Mouse (Mus musculus) thymus, adult 2 months (tissue): ENCODE measurements at regions not wholly inside any gene's neighbourhood (a gene's known extent, or its start where the extent isn't known, plus 50 kb on each side); places are given as distances from the start of the nearest gene placed in this dataset.

Experiments used
- DNase-seq: peaks from one replicate; pipeline ENCODE4 v3.0.0; 2021
- H3K27ac ChIP-seq: fragments of 200-500 bp; 2 replicates; pipeline ENCODE4 v1.5.1; 2012; ENCODE audit warnings: low read length, control low read depth; ENCODE audit not compliant: control insufficient read depth, insufficient read depth
- H3K27me3 ChIP-seq: fragments of 200-500 bp; 2 replicates; pipeline ENCODE4 v1.6.1; 2012; ENCODE audit warnings: mild to moderate bottlenecking, low read length, moderate library complexity, mixed read lengths; ENCODE audit not compliant: control insufficient read depth, insufficient read depth
- H3K36me3 ChIP-seq: fragments of 200-500 bp; 2 replicates; pipeline ENCODE4 v1.6.1; 2012; ENCODE audit warnings: mild to moderate bottlenecking, low read length, moderate library complexity; ENCODE audit not compliant: control insufficient read depth, insufficient read depth
- H3K4me1 ChIP-seq: fragments of 200-500 bp; replicated peaks from 2 replicates; pipeline ENCODE4 v1.6.1; 2012; ENCODE audit warnings: low read length; ENCODE audit not compliant: control insufficient read depth, insufficient read depth
- H3K4me3 ChIP-seq: fragments of 200-500 bp; 2 replicates; pipeline ENCODE4 v1.5.1; 2012; ENCODE audit warnings: mild to moderate bottlenecking, low read length, control low read depth, moderate library complexity; ENCODE audit not compliant: control insufficient read depth, insufficient read depth
- CTCF ChIP-seq: fragments of 200-500 bp; IDR thresholded peaks from 2 replicates; pipeline ENCODE4 v1.5.1; 2012; ENCODE audit warnings: mild to moderate bottlenecking, control low read depth, low read length, moderate library complexity, borderline replicate concordance; ENCODE audit not compliant: control insufficient read depth, poor library complexity, insufficient read depth; ENCODE audit errors: extremely low read depth
- POLR2A ChIP-seq: fragments of 200-500 bp; IDR thresholded peaks from 2 replicates; pipeline ENCODE4 v1.6.1; 2012; ENCODE audit warnings: mild to moderate bottlenecking, low read length, control low read depth, moderate library complexity; ENCODE audit not compliant: control insufficient read depth, poor library complexity, insufficient read depth; ENCODE audit errors: extremely low read depth
- WGBS: fragments of 180-500 bp; shearing (Covaris S2); methylation state at CpG from one replicate; pipeline ENCODE4 v1.1.7; 2018; 5-methylcytosine and 5-hydroxymethylcytosine counted together

GRCm38 (mm10) chr10:67339371-67339929 is 54.3 kb upstream of the Nrbf2 start:
- 86% methylated on average over 10 of the region's 10 CpGs for WGBS
- Histone ChIP-seq H3K27me3 (no peaks in the 10 kb centered on the region), H3K36me3 (no peaks in the 10 kb centered on the region)

GRCm38 (mm10) chr10:67344722-67345121 is 59.6 kb upstream of the Nrbf2 start:
- H3K27me3 ChIP-seq: no peaks in the 10 kb centered on the region
- no peak overlapping the region for H3K4me3 ChIP-seq
- TF ChIP-seq CTCF (no peak), POLR2A (no peak)
- H3K4me1 ChIP-seq: no peaks in the 10 kb centered on the region
- 95% methylated on average over 4 of the region's 4 CpGs for WGBS
- H3K27ac ChIP-seq: no peak overlapping the region
- no peak for DNase-seq
- H3K36me3 ChIP-seq: no peaks in the 10 kb centered on the region

More at GRCm38 (mm10) chr10:67339371-67339929, 54.3 kb upstream of the Nrbf2 start:
- DNase-seq: no peak
- Histone ChIP-seq H3K27ac (no peak overlapping the region), H3K4me3 (no peak overlapping the region), H3K4me1 (no peaks in the 10 kb centered on the region)
- TF ChIP-seq POLR2A: no peak
- TF ChIP-seq CTCF: no peak

DNA sequence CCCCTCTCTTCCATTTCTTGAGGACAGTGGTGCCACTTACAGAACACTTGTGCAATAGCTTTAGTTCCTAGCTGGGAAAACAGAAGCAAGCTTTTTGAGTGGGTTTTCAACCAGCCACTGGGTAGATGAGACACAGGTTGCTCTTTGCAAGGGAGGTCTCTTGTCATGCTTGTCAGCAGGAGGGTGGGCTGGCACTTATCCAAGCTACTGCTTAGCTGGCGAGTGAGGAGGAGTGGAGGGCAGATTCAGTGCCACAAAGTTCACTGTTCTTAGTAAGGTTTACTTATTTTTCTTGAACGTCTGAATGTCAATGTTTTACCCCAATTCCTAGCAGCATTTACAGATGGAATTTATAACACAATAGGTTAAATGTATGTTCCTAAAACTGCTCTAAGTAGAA is 65.9 kb upstream of the Nrbf2 start:
- TF ChIP-seq POLR2A (no peak), CTCF (no peak)
- no peak for DNase-seq
- WGBS: 56% methylated on average over 2 of the region's 2 CpGs

GRCm38 (mm10) chr10:67360793-67361192 is 75.7 kb upstream of the Nrbf2 start:
- no peaks in the 10 kb centered on the region for H3K4me1 ChIP-seq
- WGBS: 64% methylated on average over 8 of the region's 8 CpGs
- no peak for TF ChIP-seq POLR2A
- TF ChIP-seq CTCF: no peak
- no peaks in the 10 kb centered on the region for H3K36me3 ChIP-seq
- no peak overlapping the region for H3K27ac ChIP-seq
- no peak for DNase-seq
- H3K4me3 ChIP-seq: no peak overlapping the region
- no peaks in the 10 kb centered on the region for H3K27me3 ChIP-seq

More for the DNA sequence above, 65.9 kb upstream of the Nrbf2 start:
- Histone ChIP-seq H3K27me3 (no peaks in the 10 kb centered on the region), H3K4me1 (no peaks in the 10 kb centered on the region), H3K36me3 (no peaks in the 10 kb centered on the region), H3K27ac (no peak overlapping the region), H3K4me3 (no peak overlapping the region)

DNA sequence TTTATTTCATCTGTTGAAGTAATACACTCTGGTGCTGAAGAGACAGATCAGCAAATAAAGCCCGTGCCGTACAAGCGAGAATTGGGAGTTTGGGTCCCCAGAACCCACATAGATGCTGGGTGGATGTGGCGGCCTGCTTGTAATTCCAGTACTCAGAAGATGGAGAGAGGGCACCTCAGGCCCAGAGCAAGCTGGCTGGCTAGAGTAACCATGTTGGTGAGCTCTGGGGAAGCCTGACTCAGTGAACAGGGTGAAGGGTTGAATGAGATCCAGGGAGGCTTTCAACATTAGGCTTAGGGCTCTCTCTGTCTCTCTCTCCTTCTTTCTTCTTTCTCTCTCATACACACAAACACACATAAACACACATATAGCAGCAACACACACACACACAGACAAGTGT is 76.2 kb upstream of the Nrbf2 start:
- H3K4me3 ChIP-seq: no peak overlapping the region
- no peaks in the 10 kb centered on the region for H3K27me3 ChIP-seq
- 94% methylated on average over 4 of the region's 4 CpGs for WGBS
- TF ChIP-seq CTCF (no peak), POLR2A (no peak)
- no peaks in the 10 kb centered on the region for H3K4me1 ChIP-seq
- DNase-seq: no peak
- H3K27ac ChIP-seq: no peak overlapping the region
- H3K36me3 ChIP-seq: no peaks in the 10 kb centered on the region

- no peak for DNase-seq
- Histone ChIP-seq H3K27ac (no peak overlapping the region), H3K27me3 (no peaks in the 10 kb centered on the region), H3K36me3 (no peaks in the 10 kb centered on the region), H3K4me3 (no peak overlapping the region), H3K4me1 (no peaks in the 10 kb centered on the region)
- no peak for TF ChIP-seq POLR2A
- TF ChIP-seq CTCF: no peak
- 90% methylated on average over 3 of the region's 3 CpGs for WGBS
These were observed 79.5 kb upstream of the Nrbf2 start for GRCm38 (mm10) chr10:67364595-67364994.

DNA sequence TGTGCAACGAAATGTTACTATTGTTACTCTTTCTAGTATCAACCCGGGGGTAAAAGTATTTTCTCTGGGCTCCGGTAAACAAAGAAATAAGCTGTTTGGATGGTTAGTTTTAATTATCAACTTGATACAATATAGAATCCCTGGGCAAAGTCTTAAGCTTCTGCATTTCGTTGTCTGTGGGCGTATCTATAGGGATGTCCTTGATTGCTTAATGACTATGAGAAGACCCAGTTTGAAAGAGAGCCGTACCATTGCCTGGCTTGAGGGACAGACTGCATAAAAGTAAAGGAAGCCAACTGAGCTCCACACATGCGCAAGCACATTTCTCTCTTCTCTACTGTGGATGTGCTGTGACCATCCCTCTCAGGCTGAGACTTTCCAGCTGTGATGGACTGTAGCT is 80.1 kb upstream of the Nrbf2 start:
- WGBS: 95% methylated on average over 7 of the region's 7 CpGs
- no peak overlapping the region for H3K4me3 ChIP-seq

More for the DNA sequence above, 80.1 kb upstream of the Nrbf2 start:
- Histone ChIP-seq H3K27me3 (no peaks in the 10 kb centered on the region), H3K36me3 (no peaks in the 10 kb centered on the region), H3K27ac (no peak overlapping the region), H3K4me1 (no peaks in the 10 kb centered on the region)
- TF ChIP-seq POLR2A: no peak
- TF ChIP-seq CTCF: no peak
- DNase-seq: no peak
